Mouse (Mus musculus): ENCODE data around the gene Vmn2r83. TPM values are rescaled to one million over a fixed set of nuclear protein-coding genes. Genes with fewer than 3 reads are reported as not detected.
A peak's percentile ranks its signal among the peaks of the same experiment; 100 is the strongest.

Vmn2r83 gene
- total and polyA plus RNA-seq, 2 experiments from 2014 or later, result 0.04 TPM; not detected in 1

DNA sequence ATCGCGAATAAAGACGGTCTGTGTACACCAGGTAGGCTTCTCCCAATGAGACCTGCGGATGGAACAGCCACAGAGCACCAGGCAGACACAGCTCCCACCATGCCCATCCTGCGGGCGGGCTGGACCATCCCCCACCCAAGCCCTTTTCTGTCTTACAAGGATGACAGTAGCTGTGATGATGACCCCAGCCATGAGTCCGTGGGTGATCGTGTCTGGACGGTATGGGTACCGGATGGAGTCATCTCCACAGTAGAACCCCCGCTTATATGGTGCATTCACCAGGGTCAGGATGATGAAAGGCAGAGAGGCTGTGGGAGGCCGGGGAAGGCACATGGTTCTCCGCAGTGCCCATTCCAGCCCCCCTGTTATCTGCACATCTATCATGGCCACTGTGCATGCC is 62.2 kb downstream of the Vmn2r83 start:
- Histone ChIP-seq H3K4me1 (ENCODE audit: insufficient read depth, low read length) (peaks cover 8% of the 10 kb centered on the region; the same call in 1 of the 2 replicates), H3K9ac (replicated peaks; ENCODE audit: low read length) (no peak overlapping the region), H3K4me3 (ENCODE audit: low read length) (no peak overlapping the region), H3K36me3 (ENCODE audit: insufficient read depth, low read length) (no peaks in the 10 kb centered on the region), H3K27me3 (ENCODE audit: insufficient read depth, low read length) (no peaks in the 10 kb centered on the region), H3K27ac (no peak overlapping the region), H3K4me2 (ENCODE audit: low read depth, low read length) (no peak overlapping the region), H3K9me3 (ENCODE audit: low read length) (no peaks in the 10 kb centered on the region)
- TF ChIP-seq CTCF (IDR thresholded peaks at IDR 0.05; ENCODE audit: low read depth), result no peak
- DNase-seq (ENCODE audit: low spot score) (no peak), ATAC-seq (no peak)
- 97% methylated on average over 13 of the region's 13 CpGs for WGBS

GRCm38 (mm10) chr10:79531593-79531992 is 63.1 kb downstream of the Vmn2r83 start:
- ATAC-seq (no peak), DNase-seq (ENCODE audit: low spot score) (no peak)
- H3K36me3 ChIP-seq (ENCODE audit: insufficient read depth, low read length), result no peaks in the 10 kb centered on the region
- H3K4me3 ChIP-seq (ENCODE audit: low read length), result no peak overlapping the region
- H3K9ac ChIP-seq (replicated peaks; ENCODE audit: low read length), result no peak overlapping the region
- no peaks in the 10 kb centered on the region for H3K9me3 ChIP-seq (ENCODE audit: low read length)
- H3K4me1 ChIP-seq (ENCODE audit: insufficient read depth, low read length), result peaks cover 8% of the 10 kb centered on the region; the same call in 1 of the 2 replicates
- H3K27me3 ChIP-seq (ENCODE audit: insufficient read depth, low read length), result no peaks in the 10 kb centered on the region
- TF ChIP-seq CTCF (IDR thresholded peaks at IDR 0.05; ENCODE audit: low read depth), result no peak
- H3K4me2 ChIP-seq (ENCODE audit: low read depth, low read length), result no peak overlapping the region
- H3K27ac ChIP-seq, result no peak overlapping the region
- 85% methylated on average over 3 of the region's 3 CpGs for WGBS

- Histone ChIP-seq H3K36me3 (ENCODE audit: insufficient read depth, low read length) (no peaks in the 10 kb centered on the region), H3K9ac (replicated peaks; ENCODE audit: low read length) (peak overlapping the region; percentile 53), H3K9me3 (ENCODE audit: low read length) (no peaks in the 10 kb centered on the region), H3K4me1 (ENCODE audit: insufficient read depth, low read length) (peaks cover 8% of the 10 kb centered on the region; the same call in 1 of the 2 replicates), H3K27ac (no peak overlapping the region; the same call in 1 of the 2 replicates), H3K4me2 (ENCODE audit: low read depth, low read length) (peak overlapping the region; percentile 93), H3K27me3 (ENCODE audit: insufficient read depth, low read length) (no peaks in the 10 kb centered on the region), H3K4me3 (ENCODE audit: low read length) (peak overlapping the region; percentile 59)
- ATAC-seq (peak; percentile 2; the same call in 1 of the 2 replicates), DNase-seq (ENCODE audit: low spot score) (no peak)
- TF ChIP-seq CTCF (IDR thresholded peaks at IDR 0.05; ENCODE audit: low read depth), result no peak
- WGBS, result 28% methylated on average over 3 of the region's 3 CpGs
These were observed 64.1 kb downstream of the Vmn2r83 start for GRCm38 (mm10) chr10:79532678-79533077.

GRCm38 (mm10) chr10:79533126-79533911 is 64.8 kb downstream of the Vmn2r83 start, which contains the start of gene Plpp2:
TSS of gene Plpp2 (minus strand) at chr10:79533796.
- ATAC-seq (peak; percentile 61), DNase-seq (ENCODE audit: low spot score) (peak; percentile 62)
- no peaks in the 10 kb centered on the region for H3K27me3 ChIP-seq (ENCODE audit: insufficient read depth, low read length)
- H3K27ac ChIP-seq, result no peak within 1 kb of the TSS; the same call in 1 of the 2 replicates
- peak within 1 kb of the TSS; percentile 59 for H3K4me3 ChIP-seq (ENCODE audit: low read length)
- H3K9me3 ChIP-seq (ENCODE audit: low read length), result no peaks in the 10 kb centered on the region
- H3K4me1 ChIP-seq (ENCODE audit: insufficient read depth, low read length), result peaks cover 8% of the 10 kb centered on the region; the same call in 1 of the 2 replicates
- peak within 1 kb of the TSS; percentile 93 for H3K4me2 ChIP-seq (ENCODE audit: low read depth, low read length)
- peak; percentile 72 for TF ChIP-seq CTCF (IDR thresholded peaks at IDR 0.05; ENCODE audit: low read depth)
- no peaks in the 10 kb centered on the region for H3K36me3 ChIP-seq (ENCODE audit: insufficient read depth, low read length)
- under 1% methylated on average over 52 of the region's 52 CpGs for WGBS
- H3K9ac ChIP-seq (replicated peaks; ENCODE audit: low read length), result peak within 1 kb of the TSS; percentile 53

GRCm38 (mm10) chr10:79534426-79534825 is 65.9 kb downstream of the Vmn2r83 start:
- H3K4me1 ChIP-seq (ENCODE audit: insufficient read depth, low read length), result peaks cover 8% of the 10 kb centered on the region; the same call in 1 of the 2 replicates
- H3K9ac ChIP-seq (replicated peaks; ENCODE audit: low read length), result no peak overlapping the region
- H3K36me3 ChIP-seq (ENCODE audit: insufficient read depth, low read length), result peaks cover 2% of the 10 kb centered on the region; the same call in 1 of the 2 replicates
- no peak overlapping the region for H3K4me3 ChIP-seq (ENCODE audit: low read length)
- H3K27ac ChIP-seq, result no peak overlapping the region
- H3K4me2 ChIP-seq (ENCODE audit: low read depth, low read length), result no peak overlapping the region
- DNase-seq (ENCODE audit: low spot score) (no peak), ATAC-seq (no peak)
- no peaks in the 10 kb centered on the region for H3K9me3 ChIP-seq (ENCODE audit: low read length)
- 90% methylated on average over 2 of the region's 2 CpGs for WGBS
- TF ChIP-seq CTCF (IDR thresholded peaks at IDR 0.05; ENCODE audit: low read depth), result no peak
- no peaks in the 10 kb centered on the region for H3K27me3 ChIP-seq (ENCODE audit: insufficient read depth, low read length)

- no peaks in the 10 kb centered on the region for H3K9me3 ChIP-seq (ENCODE audit: low read length)
- H3K9ac ChIP-seq (replicated peaks; ENCODE audit: low read length), result no peak overlapping the region
- H3K4me2 ChIP-seq (ENCODE audit: low read depth, low read length), result no peak overlapping the region
- ATAC-seq (no peak), DNase-seq (ENCODE audit: low spot score) (no peak)
- H3K4me1 ChIP-seq (ENCODE audit: insufficient read depth, low read length), result peaks cover 8% of the 10 kb centered on the region; the same call in 1 of the 2 replicates
- no peak overlapping the region for H3K4me3 ChIP-seq (ENCODE audit: low read length)
- no peak overlapping the region for H3K27ac ChIP-seq
- H3K36me3 ChIP-seq (ENCODE audit: insufficient read depth, low read length), result peaks cover 12% of the 10 kb centered on the region
- 67% methylated on average over 1 of the region's 1 CpGs for WGBS
- no peak for TF ChIP-seq CTCF (IDR thresholded peaks at IDR 0.05; ENCODE audit: low read depth)
- H3K27me3 ChIP-seq (ENCODE audit: insufficient read depth, low read length), result no peaks in the 10 kb centered on the region
These were observed 66.9 kb downstream of the Vmn2r83 start for GRCm38 (mm10) chr10:79535431-79535830.

Measured in hindbrain, postnatal 0 days (tissue).